Mouse (Mus musculus) heart, adult 18-20 months (tissue): ENCODE measurements around the gene Hist1h2aa. TPM values are rescaled to one million over a fixed set of nuclear protein-coding genes. Genes with fewer than 3 reads are reported as not detected.
A peak's percentile ranks its signal among the peaks of the same experiment; 100 is the strongest.

Source experiments
- DNase-seq, 2 experiments: peaks; one replicate each; pipeline ENCODE4 v3.0.0; 2021 to 2022; ENCODE audit warnings: mixed read lengths in 1 of 2
- long read RNA-seq, 2 experiments: library from polyadenylated mRNA; stranded (forward); transcript quantifications; one replicate each; pipeline ENCODE4 v2.0.0; 2021
- total RNA-seq, 2 experiments: library from RNA; stranded (reverse); gene quantifications; 2 replicates each; pipeline ENCODE4 v1.2.3; 2021

Gene Hist1h2aa
- total RNA-seq, result not detected
- long read RNA-seq, experiment 1, result 0 reads
- long read RNA-seq, experiment 2, result 0 reads

GRCm38 (mm10) chr13:23934211-23934520 is at the start of gene Hist1h2aa:
Gene Hist1h2aa (plus strand): TSS chr13:23934462.
- no peak for DNase-seq

DNA sequence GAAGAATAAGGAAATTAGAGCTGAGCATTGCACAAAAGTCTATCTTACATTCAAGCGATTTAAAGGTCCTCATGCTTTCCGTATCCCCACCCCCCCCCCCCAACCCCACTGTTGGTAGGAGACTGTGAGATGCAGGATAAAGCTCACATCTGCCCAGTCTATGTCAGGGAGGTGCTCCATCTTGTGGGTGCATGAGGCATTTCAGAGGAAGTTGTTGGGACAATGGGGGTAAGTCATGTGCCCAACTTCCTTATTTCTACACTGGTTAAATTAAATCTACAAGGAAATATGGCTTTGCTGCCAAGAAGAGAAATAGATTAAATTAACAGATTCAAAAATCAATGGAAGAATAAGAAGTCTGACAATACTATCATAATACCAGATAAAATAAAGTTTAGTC is 48.7 kb upstream of the Hist1h2aa start:
- DNase-seq, result peak; percentile 16 to 17

DNA sequence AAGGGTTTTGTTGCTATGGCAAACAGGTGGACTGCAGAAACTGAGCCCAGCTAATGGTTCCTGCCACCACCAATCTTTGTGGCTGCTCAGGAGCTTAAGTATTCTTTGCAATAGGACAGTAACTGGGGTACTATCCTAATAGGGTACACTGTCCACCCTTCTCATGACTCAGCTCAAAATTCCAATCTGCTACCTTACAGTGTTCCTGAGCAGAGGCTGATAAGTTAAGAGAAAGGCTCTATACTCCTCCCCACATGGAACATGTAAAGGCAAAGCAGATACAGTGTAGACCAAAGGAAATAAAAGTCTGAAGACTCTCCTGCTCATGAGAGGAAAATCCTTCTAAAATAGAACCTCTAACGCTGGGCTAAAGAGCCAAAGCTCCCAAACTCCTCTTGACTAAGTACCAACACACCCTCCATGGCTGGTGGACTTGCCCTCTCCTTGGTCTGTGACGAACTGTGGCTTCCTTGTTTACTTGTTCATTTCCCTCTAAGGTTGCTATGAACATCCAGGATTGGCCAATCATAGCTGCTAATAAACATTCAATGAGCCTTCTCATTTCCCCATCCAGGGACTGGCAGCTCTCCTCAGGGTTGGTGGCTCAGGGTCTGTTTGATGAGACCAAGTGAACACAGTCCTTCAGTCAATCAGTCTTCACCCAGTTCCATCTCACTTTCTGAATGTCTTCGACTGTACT is 47.1 kb upstream of the Hist1h2aa start:
- no peak for DNase-seq

- DNase-seq, result no peak
These were observed 45.2 kb upstream of the Hist1h2aa start for GRCm38 (mm10) chr13:23889011-23889605.

DNA sequence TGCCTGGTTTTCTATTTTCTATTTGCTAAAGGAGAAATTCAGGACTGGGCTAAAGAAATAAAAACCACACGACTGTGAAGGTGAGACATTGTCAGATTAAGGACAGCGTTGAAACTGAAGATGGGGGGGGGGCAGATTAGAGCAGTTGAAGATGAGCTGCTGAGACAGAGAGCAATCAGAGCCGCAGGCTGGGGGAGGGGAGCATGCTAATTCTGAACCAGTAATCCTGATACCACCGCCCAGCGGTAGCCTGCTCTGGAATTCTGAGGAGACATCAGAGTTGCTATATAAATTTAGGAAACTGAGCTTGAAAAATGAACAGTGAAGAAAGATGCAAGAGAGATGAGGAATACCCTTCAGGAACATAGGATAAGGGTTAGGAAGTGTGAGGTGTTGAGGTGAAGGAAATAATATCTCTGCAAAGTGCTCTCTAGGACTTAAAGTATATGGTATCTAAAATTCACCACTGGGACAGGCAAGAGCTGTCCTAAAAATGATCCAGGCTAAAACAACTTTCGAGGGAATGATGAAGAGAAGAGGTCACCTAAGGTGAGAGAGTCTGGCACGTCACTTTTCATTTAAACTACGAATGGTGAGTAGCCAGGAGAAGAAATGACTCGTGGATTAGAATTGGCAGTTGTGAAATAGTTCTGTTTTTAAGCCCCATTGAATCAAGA is 41.5 kb upstream of the Hist1h2aa start:
- no peak for DNase-seq

GRCm38 (mm10) chr13:23893269-23893593 is 41.0 kb upstream of the Hist1h2aa start:
- no peak for DNase-seq

DNA sequence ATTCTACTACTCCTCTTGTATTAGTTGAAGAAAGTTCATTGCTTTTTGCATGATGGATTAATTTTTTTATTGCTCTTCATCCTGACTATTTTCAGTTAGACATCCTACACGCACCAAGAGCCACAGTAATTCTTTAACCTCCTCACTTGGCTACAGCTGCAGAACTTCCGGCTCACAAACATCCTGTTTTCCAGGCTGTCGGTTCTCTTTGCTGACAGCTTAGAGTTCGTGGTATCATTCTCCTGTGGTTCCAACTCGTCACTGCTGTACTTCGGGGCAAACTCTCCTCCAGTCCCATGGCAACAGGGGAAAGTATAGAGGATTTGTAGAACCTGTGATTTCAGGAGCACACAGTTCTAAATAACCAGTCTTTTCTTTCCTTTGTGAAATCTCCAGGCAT is 36.0 kb upstream of the Hist1h2aa start:
- DNase-seq, result peak; percentile 9 to 30

DNA sequence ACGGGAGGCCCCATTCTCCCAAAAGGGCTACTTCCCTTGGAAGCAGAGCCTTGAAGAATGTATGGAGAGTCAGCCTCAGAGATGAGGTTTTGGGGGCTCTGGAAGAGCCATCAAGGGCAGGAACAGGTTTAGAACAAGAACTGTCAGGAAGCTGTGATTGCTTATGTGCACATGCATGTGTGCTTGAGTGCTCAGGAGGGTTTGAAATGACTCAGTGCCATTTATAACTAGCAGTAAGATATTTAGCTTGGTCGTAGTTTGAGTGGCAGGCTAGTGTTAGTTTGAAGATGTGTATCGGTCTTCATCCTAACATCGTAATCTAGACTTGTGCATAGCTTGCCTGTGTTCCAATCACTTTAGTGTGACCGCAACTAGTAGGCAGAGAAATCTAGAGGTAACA is 27.4 kb upstream of the Hist1h2aa start:
- DNase-seq, result no peak

GRCm38 (mm10) chr13:23910121-23910520 is 24.1 kb upstream of the Hist1h2aa start:
- DNase-seq, result no peak

DNA sequence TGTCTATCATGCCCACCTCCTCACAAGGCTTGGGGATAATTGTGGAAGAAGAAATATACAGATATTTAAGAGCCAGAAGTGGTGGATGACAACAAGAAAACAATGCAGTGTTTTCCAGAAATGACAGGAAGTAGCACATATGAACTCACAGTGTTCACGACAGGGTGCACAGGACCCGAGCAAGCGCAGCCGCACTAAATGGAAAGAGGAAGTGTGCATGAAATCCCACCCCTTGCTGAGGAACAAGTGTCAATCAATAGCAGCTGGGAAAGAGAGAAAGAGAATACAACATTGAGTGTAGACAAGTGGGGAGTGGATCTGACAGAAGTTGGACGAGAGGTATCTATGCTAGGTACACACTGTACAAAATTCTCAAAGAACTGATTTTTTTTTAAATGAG is 22.9 kb upstream of the Hist1h2aa start:
- DNase-seq, result no peak

- peak; percentile 59 to 65 for DNase-seq
These were observed 20.4 kb upstream of the Hist1h2aa start for GRCm38 (mm10) chr13:23913791-23914306.

GRCm38 (mm10) chr13:23914376-23915167 is 19.7 kb upstream of the Hist1h2aa start, which contains the start of gene Slc17a4:
Gene Slc17a4 (minus strand): TSS chr13:23915009.
- peak; percentile 37 to 44 for DNase-seq

DNA sequence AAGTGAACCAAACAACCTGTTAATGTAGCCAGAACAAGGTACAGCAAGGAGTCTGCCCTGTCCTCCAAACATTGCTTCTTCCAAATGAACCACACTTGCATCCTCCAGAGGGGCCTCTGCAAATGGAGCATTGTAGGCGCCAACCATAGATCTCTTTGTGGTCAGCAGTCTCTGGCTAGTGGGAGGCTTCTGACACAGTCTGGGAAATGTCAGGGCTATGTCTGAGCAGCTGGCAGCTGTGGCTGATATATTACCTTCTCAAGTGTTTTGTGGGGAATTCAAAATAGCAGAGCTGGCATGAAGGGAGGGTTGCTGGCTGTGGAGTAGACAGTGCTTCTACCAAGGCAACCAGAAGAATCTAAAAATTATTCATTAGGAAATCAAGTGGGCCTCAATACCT is 18.1 kb upstream of the Hist1h2aa start:
- no peak for DNase-seq

- no peak for DNase-seq
These were observed 16.6 kb upstream of the Hist1h2aa start for GRCm38 (mm10) chr13:23917674-23918073.

- no peak for DNase-seq
These were observed 8.5 kb upstream of the Hist1h2aa start for GRCm38 (mm10) chr13:23925792-23926191.

GRCm38 (mm10) chr13:23928637-23929036 is 5.6 kb upstream of the Hist1h2aa start:
- DNase-seq, result peak in 1 of 2 experiments; percentile 7

- DNase-seq, result no peak
These were observed 3.8 kb upstream of the Hist1h2aa start for GRCm38 (mm10) chr13:23930461-23930860.

DNA sequence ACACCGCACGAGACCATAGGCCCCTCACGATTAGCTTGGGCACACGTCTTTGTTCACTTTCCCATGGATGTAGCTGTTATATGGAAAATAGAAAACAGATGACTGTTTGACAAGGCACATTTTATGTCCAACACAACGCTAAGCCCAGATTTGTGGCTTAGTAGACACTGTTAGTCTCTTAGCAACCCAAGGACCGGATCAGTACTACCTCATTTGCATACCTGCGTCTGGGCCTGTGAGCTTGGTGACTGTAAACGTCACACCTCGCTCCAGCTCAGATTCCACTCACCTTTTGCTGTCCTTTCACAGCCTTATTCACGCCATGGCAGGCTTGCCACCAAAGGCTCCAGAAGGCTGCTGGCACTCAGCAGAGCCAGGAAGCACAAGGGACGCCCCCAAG is 3.4 kb upstream of the Hist1h2aa start:
- no peak for DNase-seq

GRCm38 (mm10) chr13:23933421-23934210 is 646 bp upstream of the Hist1h2aa start, which contains the start of gene Hist1h2ba:
Gene Hist1h2ba (minus strand): TSS chr13:23934156.
- no peak for DNase-seq

DNA sequence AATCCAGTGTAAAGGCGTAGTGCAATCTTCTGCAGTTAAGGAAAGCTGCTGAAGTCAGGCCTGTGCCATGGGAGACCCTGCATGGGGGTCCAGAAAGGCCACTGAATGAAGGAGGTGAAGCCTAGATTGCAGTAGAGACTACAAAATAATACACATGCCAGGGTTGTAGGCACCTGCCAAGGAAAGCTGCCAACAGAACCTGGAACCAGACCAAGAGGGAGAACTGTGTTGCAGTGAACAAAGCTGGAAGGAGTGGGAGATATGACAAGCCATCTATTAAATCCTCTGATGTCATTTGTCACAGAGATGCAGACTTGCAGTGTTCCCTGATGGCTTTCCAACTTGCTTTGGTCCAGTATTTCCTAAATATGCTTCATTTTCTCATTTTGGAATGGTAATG is 4.4 kb downstream of the Hist1h2aa start:
- DNase-seq, result no peak

DNA sequence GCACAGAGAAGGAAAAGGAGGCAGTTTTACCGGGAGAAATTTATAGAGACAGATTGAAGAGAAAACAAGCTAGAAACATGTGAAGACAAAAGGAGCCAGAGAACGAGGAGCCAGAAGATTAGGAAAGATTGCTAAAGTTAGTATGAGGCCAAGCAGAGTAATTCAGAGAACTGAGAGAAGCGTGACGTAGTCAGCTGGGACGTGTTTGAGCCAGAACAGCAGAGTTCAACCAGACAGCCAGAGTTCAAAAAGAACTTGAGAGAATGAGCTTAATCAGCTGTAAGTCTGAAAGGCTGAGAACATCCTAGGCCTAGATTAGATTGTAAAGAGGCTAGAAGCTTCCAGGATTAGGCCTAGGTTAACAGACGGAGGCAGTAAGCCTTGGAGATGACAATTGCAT is 6.0 kb downstream of the Hist1h2aa start:
- peak; percentile 41 to 47 for DNase-seq

DNA sequence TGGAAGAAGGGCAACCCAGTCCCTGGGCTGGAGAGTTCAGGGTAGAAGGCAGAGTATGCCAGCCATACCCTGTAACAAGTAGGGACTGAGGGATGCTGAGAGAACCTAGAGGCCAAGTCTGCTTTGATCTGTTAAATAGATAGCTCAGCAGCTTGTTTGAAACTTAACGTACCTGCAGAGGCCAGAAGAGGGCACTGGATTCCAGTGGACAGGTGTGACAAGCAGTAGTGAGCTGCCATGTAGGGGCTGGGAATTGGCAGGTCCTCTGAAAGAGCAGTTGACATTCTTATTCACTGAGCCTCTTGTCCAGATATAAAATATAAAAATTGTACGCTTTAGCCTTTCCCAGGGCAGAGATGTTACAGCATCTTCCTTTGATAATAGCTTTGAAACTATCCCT is 8.6 kb downstream of the Hist1h2aa start:
- DNase-seq, result no peak
